Mouse (Mus musculus): ENCODE measurements around the gene Mrpl49.

Mrpl49 gene

DNA sequence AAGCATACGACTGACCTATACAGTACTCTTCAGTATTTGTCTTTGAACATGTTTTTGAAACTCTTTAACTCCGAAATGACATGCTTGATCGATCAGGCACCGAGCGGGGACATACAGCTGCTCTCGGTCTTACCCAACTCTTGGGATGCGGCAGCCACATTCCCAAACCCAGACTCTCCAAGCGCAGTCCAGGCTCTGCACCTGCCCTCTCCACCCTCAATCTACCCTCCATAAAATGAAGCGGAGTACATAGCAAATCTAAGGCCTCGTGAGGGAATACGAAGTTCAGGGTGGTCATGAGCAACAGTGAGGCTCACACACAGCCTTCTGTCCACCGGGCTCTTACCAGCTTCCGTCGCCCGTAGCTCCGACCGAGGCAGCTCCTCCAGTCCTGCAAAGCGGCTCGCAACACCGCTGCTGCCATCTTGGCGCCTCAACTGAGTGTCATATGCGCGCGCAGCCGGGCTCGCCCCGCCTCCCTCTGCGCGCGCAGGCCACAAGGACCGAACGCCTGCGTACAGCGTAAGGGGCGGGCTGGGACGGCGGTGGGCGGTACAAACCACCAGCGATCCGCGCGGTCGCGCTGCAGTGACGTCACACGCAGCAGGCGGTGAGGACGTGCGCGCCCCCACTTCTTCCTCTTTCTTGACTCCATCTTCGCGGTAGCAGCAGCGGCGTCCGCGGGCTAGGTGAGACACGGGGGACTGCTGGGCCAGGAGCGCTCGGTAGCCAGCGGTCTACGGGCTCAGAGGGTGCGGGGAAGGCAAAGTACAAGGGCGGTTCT lies at the start of gene Mrpl49, which contains the start of gene Fau:
Gene Mrpl49, minus strand, starts transcription at position 473 of the 784 bp plus-strand sequence.
Gene Fau, plus strand, starts transcription at position 532 of the 784 bp plus-strand sequence.
- peak; percentile 98 for DNase-seq (ENCODE audit: low spot score)

- no peak for DNase-seq (ENCODE audit: low spot score)
Observed at GRCm38 (mm10) chr19:6105586-6105985, 48.0 kb upstream of the Mrpl49 start, which contains the start of gene Naaladl1. Gene Naaladl1, plus strand, starts transcription at chr19:6105782.

DNA sequence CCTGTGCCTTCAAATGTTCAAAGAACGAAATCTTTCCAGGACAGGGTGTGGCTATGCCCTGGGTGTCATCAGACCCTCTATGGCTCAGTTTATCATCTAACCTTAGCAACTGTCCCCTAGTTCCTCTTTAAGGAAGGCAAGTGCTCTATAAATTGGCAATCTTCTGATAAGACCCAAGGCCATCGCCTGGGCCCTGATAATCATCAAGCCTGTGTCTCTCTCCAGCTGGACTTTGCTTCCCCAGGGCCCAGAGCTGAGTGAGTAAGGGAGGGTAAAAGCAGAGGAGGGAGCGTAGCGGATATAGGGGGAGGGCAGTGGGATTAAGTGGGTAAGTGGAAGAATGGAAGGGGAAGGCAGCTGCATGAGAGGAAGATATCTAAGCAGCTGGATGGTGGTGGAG lies 46.9 kb upstream of the Mrpl49 start:
- DNase-seq (ENCODE audit: low spot score): no peak

DNA sequence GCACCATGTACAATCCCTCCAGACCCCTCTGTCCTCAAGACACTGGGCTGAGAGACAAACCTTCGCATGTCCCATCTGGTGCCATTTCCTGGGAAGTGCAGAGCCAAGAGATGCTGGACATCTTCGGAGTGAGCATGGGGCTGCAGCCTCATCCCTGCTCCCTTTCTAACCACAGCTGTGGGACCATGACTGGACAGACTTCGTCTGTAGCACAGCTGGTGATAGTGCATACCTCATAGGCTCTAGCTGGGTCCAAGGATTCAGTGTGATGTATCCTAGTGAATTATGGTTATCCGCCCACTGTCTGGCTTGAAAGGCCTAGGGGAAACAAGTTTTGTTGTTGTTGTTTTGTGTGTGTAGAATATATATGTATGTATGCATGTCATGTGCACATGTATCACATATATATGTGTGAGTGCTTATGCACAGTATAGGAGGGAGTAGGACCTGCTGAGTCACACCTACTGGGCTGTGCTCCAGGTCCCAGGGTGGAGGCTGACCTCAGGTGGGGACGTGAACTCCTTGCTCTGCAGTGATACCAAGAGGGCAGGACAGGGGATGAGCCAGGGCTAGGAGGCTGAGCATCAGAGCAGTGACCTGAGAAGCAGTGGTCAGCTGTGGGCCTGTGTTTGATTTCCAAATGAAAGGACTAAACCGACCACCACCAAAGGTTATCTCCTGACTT lies 44.7 kb upstream of the Mrpl49 start:
- DNase-seq (ENCODE audit: low spot score): no peak

DNA sequence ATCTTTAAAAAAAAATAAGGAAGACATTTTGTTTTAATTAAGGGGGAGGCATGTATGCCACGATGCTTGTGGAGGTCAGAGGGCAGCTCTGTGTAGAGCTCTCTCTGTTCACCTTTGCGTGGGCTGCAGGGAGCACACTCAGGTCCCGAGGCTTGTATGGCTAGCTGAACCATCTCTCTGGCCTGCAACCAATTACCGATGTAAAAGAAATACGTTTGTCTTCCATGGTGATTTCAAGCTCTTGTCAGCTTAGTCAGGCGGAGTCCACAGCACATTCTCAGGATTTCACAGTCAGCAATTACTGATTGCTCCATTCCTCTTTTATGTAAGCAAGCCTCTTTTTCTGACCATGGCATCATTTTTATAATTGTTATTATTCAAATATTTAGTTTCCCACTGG lies 43.6 kb upstream of the Mrpl49 start:
- no peak for DNase-seq (ENCODE audit: low spot score)

DNA sequence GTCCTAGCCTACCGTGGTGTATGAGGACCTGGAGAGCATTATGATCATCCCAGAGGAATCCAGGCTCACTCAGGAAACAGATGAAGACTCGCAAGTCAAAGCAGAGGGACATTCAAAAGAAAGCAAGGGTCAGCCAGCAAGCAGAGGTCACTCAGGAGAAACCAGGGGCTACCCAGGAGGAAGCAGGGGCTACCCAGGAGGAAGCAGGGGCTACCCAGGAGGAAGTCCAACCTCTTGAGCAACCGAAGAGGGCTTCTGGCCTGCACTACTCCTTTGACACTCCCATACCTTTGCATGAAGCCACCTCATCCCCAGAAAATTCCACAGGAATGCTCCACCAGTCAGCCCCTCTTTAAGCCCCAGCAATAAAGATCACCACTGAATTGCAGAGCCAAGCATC lies 40.3 kb upstream of the Mrpl49 start:
- DNase-seq (ENCODE audit: low spot score): no peak

GRCm38 (mm10) chr19:6094119-6094518 lies 36.5 kb upstream of the Mrpl49 start, which contains the start of gene AC131692.1:
Gene AC131692.1, plus strand, starts transcription at chr19:6094419.
- no peak for DNase-seq (ENCODE audit: low spot score)

DNA sequence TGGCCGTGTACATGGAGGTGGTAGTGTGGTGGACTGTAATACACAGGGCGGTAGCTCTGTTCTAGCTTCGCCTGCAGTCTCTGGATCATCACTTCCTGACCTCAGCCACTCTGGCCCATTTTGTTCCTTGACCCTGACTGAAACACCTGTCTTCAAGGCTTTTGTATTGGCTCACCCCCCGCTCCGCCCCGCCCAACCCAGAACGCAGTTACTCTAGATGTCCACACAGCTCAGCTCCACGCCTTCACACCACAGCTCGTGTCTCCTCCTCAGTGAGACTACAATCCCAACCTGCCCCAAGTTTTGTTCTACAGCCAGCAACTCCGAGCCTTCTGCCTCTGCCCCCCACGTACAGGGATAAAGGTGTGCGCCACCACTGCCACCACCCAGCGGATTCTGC lies 31.3 kb upstream of the Mrpl49 start:
- no peak for DNase-seq (ENCODE audit: low spot score)

GRCm38 (mm10) chr19:6085417-6085879 lies 27.9 kb upstream of the Mrpl49 start:
- no peak for DNase-seq (ENCODE audit: low spot score)

DNA sequence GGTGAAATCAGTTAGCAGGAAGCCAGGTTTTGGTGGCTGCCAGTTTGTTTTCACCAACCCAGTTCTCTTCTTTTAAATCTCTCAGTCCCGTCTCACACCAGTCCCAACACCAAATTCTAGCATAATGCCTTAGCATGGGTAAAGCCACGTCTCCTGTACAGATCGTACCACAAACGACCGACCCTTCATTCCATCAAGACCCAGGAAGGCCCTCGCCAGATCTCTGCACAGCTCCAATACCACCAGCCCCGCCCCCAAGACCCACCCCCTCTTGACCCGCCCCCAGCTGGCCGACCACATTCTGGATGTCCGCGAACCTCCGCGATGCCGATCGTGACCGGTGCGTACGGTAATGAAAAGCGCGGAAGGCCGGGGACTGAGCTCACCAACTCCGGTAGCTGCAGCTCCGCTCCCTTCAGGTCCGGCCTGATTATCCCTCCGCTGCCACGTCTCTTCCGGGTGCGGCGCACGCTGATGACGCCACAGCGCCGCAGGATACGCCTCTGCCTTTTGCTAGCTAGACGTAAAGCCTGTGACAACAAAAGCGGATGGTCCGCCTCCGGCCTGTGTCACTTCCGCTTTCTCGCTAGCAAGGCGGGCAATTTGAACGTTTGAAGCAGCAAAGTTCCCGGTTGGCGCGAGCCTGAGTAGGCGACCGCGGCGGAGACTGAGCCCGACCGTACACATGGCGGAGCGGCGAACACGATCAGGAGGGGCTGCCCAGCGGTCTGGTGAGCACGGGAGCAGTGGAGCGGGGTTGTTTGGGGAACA lies 27.1 kb upstream of the Mrpl49 start, which contains the start of the genes Zfpl1 and Cdca5:
Gene Zfpl1, minus strand, starts transcription at position 479 of the 771 bp plus-strand sequence.
Gene Cdca5, plus strand, starts transcription at position 506 of the 771 bp plus-strand sequence.
- peak; percentile 93 for DNase-seq (ENCODE audit: low spot score)

DNA sequence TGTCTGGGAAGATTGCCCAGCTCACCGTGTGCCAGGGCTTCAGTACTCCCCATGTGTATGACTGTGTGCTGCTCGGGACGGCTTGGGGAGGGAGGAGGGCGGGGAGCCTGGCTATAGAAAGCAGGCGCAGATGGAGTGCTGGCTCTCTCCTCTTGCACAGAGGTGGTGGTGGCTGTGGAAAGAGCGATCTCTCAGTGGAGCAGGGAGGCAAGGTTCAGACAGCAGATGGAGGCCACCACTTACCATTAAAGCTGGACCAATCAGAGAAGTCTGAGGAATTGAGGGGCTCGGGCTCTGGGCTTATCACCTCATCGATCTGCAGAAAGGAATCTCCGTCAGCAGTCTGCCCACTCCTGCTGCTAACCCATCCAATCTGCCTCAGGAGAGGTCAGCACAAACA lies 24.6 kb upstream of the Mrpl49 start, which contains the start of gene Gm28374:
Gene Gm28374, minus strand, starts transcription at position 101 of the 400 bp plus-strand sequence.
- no peak for DNase-seq (ENCODE audit: low spot score)

DNA sequence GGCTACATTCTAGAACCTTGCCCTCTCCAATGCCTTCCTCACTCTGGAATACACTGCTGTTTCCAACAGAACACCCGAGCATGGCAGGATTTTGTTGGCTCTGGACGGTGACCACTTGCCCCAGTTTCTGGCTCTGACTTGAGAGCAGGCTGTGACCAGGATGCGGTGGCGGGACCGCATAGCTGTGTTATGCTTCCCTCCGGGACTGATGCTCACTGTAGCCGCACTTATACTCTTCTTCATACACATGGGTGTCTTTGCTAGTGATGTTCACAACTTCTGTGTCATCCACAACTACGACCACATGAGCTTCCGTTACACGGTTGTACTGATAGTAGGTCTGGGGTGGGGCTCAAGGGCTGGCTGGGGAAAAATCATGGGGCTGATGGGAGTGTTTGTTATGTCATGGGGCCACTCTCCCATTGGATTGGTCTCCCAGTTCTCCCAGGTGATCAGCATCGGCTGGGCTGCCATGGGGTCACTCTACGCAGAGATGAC lies 22.4 kb upstream of the Mrpl49 start, which contains the start of gene Tmem262:
Gene Tmem262, plus strand, starts transcription at position 51 of the 498 bp plus-strand sequence.
- DNase-seq (ENCODE audit: low spot score): no peak

DNA sequence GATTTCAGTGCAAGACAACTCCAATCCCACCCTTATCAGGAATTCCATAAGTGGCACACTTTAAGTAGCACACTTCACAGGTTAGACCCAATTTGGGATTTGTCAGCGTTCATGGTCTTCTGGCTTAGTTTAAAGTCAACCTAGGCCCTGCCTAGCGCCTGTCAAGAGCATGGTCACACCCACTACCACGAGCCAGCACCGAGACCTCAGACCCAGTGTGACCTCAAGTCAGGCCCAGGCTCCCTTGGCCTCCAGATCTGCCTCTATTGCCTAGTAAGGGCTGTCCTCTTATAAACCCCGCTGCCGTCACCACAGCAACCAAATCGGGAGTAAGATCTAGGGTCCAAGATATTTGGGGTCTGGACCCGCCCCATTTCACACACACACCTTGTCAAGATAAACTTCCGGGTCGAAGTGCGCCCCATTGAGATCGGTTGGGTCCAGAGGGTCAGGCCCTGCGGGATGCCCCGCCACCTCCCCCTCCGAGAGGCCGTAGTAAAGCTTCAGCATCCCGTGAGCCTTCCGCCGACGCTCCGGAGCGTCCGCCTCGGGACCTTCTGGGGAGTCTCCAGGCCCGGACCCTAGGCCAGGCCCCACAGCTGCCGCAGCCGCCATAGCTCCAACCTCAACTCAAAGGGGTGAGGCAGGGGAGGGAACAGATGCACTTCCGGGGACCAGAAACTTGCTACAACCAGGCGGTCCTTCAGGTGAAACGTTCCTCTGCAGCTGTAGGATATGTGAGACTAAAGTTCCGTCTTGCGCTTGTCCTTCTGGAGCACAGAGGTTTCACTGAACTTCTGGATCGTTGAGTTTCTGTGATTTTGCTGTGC lies 19.2 kb upstream of the Mrpl49 start, which contains the start of gene Vps51:
Gene Vps51, minus strand, starts transcription at position 668 of the 830 bp plus-strand sequence.
- DNase-seq (ENCODE audit: low spot score): peak; percentile 75

- DNase-seq (ENCODE audit: low spot score): no peak
Observed at GRCm38 (mm10) chr19:6073889-6074288, 16.3 kb upstream of the Mrpl49 start.

GRCm38 (mm10) chr19:6071261-6071660 lies 13.7 kb upstream of the Mrpl49 start:
- no peak for DNase-seq (ENCODE audit: low spot score)

DNA sequence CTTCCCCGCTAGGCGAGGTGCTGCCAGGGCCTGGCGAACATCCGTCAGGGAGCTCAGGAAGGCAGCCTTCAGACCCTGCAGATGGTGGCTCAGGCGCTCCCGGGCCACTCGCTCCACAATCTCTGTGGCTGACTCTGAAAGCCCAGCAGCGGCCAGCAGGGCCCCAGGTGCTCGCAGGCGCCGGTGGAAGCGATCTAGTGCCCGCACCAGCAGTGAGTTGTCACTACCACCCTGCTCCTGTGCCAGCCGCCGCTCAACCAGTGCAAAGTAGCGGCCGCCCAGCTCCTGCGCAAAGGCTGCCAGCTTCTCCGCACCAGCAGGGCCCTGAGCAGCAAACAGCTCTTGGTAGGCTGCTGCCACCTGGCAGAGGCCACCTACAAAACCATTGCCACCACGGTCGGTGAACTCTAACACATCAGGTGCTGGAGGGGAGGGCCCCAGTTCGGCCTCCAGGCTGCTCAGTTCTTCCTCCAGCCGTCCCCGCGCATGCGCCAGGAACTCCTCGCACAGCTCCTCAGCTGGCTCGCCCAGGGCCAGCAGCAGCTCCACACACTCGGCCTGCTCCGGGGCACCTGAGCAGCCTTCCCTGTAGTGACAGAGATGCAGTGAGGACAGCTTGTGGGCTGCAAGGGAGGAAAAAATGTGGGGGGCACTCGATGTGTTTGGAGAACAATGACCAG lies 13.1 kb upstream of the Mrpl49 start:
- no peak for DNase-seq (ENCODE audit: low spot score)

GRCm38 (mm10) chr19:6069851-6070250 lies 12.3 kb upstream of the Mrpl49 start:
- DNase-seq (ENCODE audit: low spot score): no peak

DNA sequence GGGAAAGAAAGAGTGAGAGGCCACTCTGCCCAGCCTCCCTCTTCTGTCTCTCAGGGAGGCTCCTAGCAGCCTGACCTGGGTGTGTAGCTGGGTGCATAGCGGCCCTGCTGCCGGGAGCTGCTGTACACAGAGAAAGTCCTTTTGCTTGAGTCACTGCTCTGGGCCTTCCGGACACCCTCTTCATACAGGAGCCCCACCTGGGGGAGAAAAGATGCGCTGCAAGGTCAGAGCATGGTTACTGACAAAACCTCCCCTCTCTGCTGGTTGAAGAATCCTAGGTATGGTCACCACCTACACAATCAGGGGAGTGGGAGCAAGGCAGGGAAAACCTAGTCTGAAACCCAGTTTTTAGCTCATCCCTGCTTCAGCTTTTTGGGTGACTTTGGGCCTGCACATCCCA lies 11.4 kb upstream of the Mrpl49 start:
- no peak for DNase-seq (ENCODE audit: low spot score)

DNA sequence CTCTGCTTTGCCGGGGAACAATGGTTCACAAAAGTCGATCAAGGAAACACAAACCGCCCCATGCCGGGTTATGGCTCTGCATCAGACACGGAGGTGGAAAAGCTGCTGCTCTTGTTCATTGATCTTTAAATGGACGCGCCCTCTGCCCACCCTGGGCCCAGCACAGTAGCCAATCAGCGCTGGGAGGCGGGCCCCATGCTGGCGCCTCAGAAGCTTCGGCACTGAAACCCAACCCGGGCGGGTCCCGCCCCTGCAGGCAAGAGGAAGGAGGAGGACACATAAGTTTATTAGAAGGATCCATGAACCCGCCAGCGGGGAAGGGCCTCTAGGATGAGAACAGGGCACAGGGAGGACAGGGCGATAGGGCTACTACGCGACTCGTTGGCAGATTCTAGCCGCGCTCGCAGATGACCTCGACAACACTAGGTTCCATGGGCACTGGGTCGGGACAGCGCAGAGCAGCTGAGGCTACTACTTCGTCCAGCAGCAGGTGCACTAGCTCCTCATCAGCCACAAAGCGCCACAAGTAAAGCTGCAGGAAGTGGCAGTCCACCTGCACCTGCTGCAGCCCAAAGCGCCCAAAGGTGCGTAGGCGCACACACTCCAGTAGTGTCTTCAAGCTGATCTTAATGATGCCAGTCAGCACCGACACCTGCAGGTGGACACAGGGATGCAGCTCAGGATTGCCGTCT lies 10.3 kb upstream of the Mrpl49 start, which contains the start of gene Tm7sf2:
Gene Tm7sf2, minus strand, starts transcription at position 650 of the 692 bp plus-strand sequence.
- DNase-seq (ENCODE audit: low spot score): peak; percentile 91
